Mouse (Mus musculus): Measurements from ENCODE around the gene Bves.
"Not testable (repeated sequence)": the region's sequence is repeated elsewhere in the genome, so short reads cannot be mapped to it uniquely, and the experiment has no call there.

The Bves gene

GRCm38 (mm10) chr10:45335434-45336422 is at the start of gene Bves:
Gene Bves (plus strand): TSS chr10:45335772.
- DNase-seq (ENCODE audit: low read depth, low spot score) = no peak
- 0 out of 2 replicates have a peak, but pooled peaks cover 3% of the 10 kb centered on the region for H3K27me3 ChIP-seq (ENCODE audit: control insufficient read depth, insufficient read depth, low read length, poor library complexity, severe bottlenecking)

GRCm38 (mm10) chr10:45288351-45288750 is 47.2 kb upstream of the Bves start:
- no peak for DNase-seq (ENCODE audit: low read depth, low spot score)
- Histone ChIP-seq H3K27me3 (ENCODE audit: control insufficient read depth, insufficient read depth, low read length, poor library complexity, severe bottlenecking) (no peaks in the 10 kb centered on the region), H3K36me3 (ENCODE audit: control insufficient read depth, insufficient read depth, low read length, poor library complexity, severe bottlenecking) (no peaks in the 10 kb centered on the region)

More at GRCm38 (mm10) chr10:45335434-45336422, at the start of gene Bves:
- no peaks in the 10 kb centered on the region for H3K36me3 ChIP-seq (ENCODE audit: control insufficient read depth, insufficient read depth, low read length, poor library complexity, severe bottlenecking)

- Histone ChIP-seq H3K36me3 (ENCODE audit: control insufficient read depth, insufficient read depth, low read length, poor library complexity, severe bottlenecking) (no peaks in the 10 kb centered on the region), H3K27me3 (ENCODE audit: control insufficient read depth, insufficient read depth, low read length, poor library complexity, severe bottlenecking) (no peaks in the 10 kb centered on the region)
- no peak for DNase-seq (ENCODE audit: low read depth, low spot score)
Measured at GRCm38 (mm10) chr10:45289218-45290105, 46.1 kb upstream of the Bves start.

- DNase-seq (ENCODE audit: low read depth, low spot score) = no peak
- no peaks in the 10 kb centered on the region for H3K27me3 ChIP-seq (ENCODE audit: control insufficient read depth, insufficient read depth, low read length, poor library complexity, severe bottlenecking)
- no peaks in the 10 kb centered on the region for H3K36me3 ChIP-seq (ENCODE audit: control insufficient read depth, insufficient read depth, low read length, poor library complexity, severe bottlenecking)
Measured at GRCm38 (mm10) chr10:45290618-45291017, 45.0 kb upstream of the Bves start.

- H3K27me3 ChIP-seq (ENCODE audit: control insufficient read depth, insufficient read depth, low read length, poor library complexity, severe bottlenecking); DNase-seq (ENCODE audit: low read depth, low spot score); H3K36me3 ChIP-seq (ENCODE audit: control insufficient read depth, insufficient read depth, low read length, poor library complexity, severe bottlenecking): not testable (repeated sequence)
Measured at GRCm38 (mm10) chr10:45292159-45292558, 43.4 kb upstream of the Bves start.

GRCm38 (mm10) chr10:45295093-45295492 is 40.5 kb upstream of the Bves start:
- no peak for DNase-seq (ENCODE audit: low read depth, low spot score)
- H3K36me3 ChIP-seq (ENCODE audit: control insufficient read depth, insufficient read depth, low read length, poor library complexity, severe bottlenecking) = no peaks in the 10 kb centered on the region
- H3K27me3 ChIP-seq (ENCODE audit: control insufficient read depth, insufficient read depth, low read length, poor library complexity, severe bottlenecking) = no peaks in the 10 kb centered on the region

GRCm38 (mm10) chr10:45298503-45298902 is 37.1 kb upstream of the Bves start:
- H3K27me3 ChIP-seq (ENCODE audit: control insufficient read depth, insufficient read depth, low read length, poor library complexity, severe bottlenecking) = no peaks in the 10 kb centered on the region
- no peak for DNase-seq (ENCODE audit: low read depth, low spot score)
- H3K36me3 ChIP-seq (ENCODE audit: control insufficient read depth, insufficient read depth, low read length, poor library complexity, severe bottlenecking) = no peaks in the 10 kb centered on the region

- no peak for DNase-seq (ENCODE audit: low read depth, low spot score)
- Histone ChIP-seq H3K27me3 (ENCODE audit: control insufficient read depth, insufficient read depth, low read length, poor library complexity, severe bottlenecking) (no peaks in the 10 kb centered on the region), H3K36me3 (ENCODE audit: control insufficient read depth, insufficient read depth, low read length, poor library complexity, severe bottlenecking) (no peaks in the 10 kb centered on the region)
Measured at GRCm38 (mm10) chr10:45299509-45299908, 36.1 kb upstream of the Bves start.

GRCm38 (mm10) chr10:45303315-45304036 is 32.1 kb upstream of the Bves start:
- Histone ChIP-seq H3K36me3 (ENCODE audit: control insufficient read depth, insufficient read depth, low read length, poor library complexity, severe bottlenecking) (no peaks in the 10 kb centered on the region), H3K27me3 (ENCODE audit: control insufficient read depth, insufficient read depth, low read length, poor library complexity, severe bottlenecking) (no peaks in the 10 kb centered on the region)
- no peak for DNase-seq (ENCODE audit: low read depth, low spot score)

- no peaks in the 10 kb centered on the region for H3K27me3 ChIP-seq (ENCODE audit: control insufficient read depth, insufficient read depth, low read length, poor library complexity, severe bottlenecking)
- no peak for DNase-seq (ENCODE audit: low read depth, low spot score)
- H3K36me3 ChIP-seq (ENCODE audit: control insufficient read depth, insufficient read depth, low read length, poor library complexity, severe bottlenecking) = no peaks in the 10 kb centered on the region
Measured at GRCm38 (mm10) chr10:45305173-45305572, 30.4 kb upstream of the Bves start.

- Histone ChIP-seq H3K36me3 (ENCODE audit: control insufficient read depth, insufficient read depth, low read length, poor library complexity, severe bottlenecking) (no peaks in the 10 kb centered on the region), H3K27me3 (ENCODE audit: control insufficient read depth, insufficient read depth, low read length, poor library complexity, severe bottlenecking) (no peaks in the 10 kb centered on the region)
- DNase-seq (ENCODE audit: low read depth, low spot score) = no peak
Measured at GRCm38 (mm10) chr10:45311129-45311528, 24.4 kb upstream of the Bves start.

- no peaks in the 10 kb centered on the region for H3K36me3 ChIP-seq (ENCODE audit: control insufficient read depth, insufficient read depth, low read length, poor library complexity, severe bottlenecking)
- no peak for DNase-seq (ENCODE audit: low read depth, low spot score)
- no peaks in the 10 kb centered on the region for H3K27me3 ChIP-seq (ENCODE audit: control insufficient read depth, insufficient read depth, low read length, poor library complexity, severe bottlenecking)
Measured at GRCm38 (mm10) chr10:45311624-45312023, 23.9 kb upstream of the Bves start.

GRCm38 (mm10) chr10:45314865-45315264 is 20.7 kb upstream of the Bves start:
- H3K36me3 ChIP-seq (ENCODE audit: control insufficient read depth, insufficient read depth, low read length, poor library complexity, severe bottlenecking) = no peaks in the 10 kb centered on the region
- H3K27me3 ChIP-seq (ENCODE audit: control insufficient read depth, insufficient read depth, low read length, poor library complexity, severe bottlenecking) = no peaks in the 10 kb centered on the region
- DNase-seq (ENCODE audit: low read depth, low spot score) = no peak

- no peaks in the 10 kb centered on the region for H3K27me3 ChIP-seq (ENCODE audit: control insufficient read depth, insufficient read depth, low read length, poor library complexity, severe bottlenecking)
- H3K36me3 ChIP-seq (ENCODE audit: control insufficient read depth, insufficient read depth, low read length, poor library complexity, severe bottlenecking) = no peaks in the 10 kb centered on the region
- no peak for DNase-seq (ENCODE audit: low read depth, low spot score)
Measured at GRCm38 (mm10) chr10:45318922-45319321, 16.6 kb upstream of the Bves start.
